Mouse (Mus musculus): ENCODE results near the gene Il1rapl1.

DNA sequence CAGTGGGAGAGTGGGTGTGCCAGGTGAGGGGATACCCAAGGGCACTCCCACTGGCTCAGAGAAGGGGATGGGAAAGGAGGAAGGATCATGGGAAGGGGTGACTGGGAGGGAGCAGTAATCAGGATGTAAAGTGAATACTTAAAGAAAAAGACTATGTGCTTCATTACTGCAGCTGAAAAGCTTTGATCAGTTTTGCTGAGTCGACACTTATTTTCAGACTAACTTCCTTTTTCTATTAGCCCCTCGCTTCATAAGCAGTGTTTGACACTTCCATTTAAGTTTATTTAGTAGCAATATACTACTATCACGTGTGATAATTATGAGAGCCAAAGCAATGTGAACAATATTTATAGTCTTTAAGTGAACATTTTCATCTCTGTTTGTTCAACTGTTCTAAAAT is 1307.2 kb downstream of the Il1rapl1 start:
- TF ChIP-seq GATA1 (IDR thresholded peaks at IDR 0.05; ENCODE audit: low read length): no peak
- no peak for TF ChIP-seq TAL1 (IDR thresholded peaks at IDR 0.05; ENCODE audit: low read length)

All from erythroblast, embryonic 14.5 days (primary cell).